Mouse (Mus musculus) intestine, postnatal 0 days (tissue): Measurements from ENCODE around the gene Rhof. TPM values are rescaled to one million over a fixed set of nuclear protein-coding genes. Genes with fewer than 3 reads are reported as not detected.
A peak's percentile ranks its signal among the peaks of the same experiment; 100 is the strongest.

Experiments
- ATAC-seq: fragments of 200-750 bp; cut with Nextera tagmentation; 2 replicates; pipeline ENCODE4 v1.8.0; 2017; ENCODE audit warnings: mild to moderate bottlenecking, moderate TSS enrichment, moderate library complexity
- H3K27ac ChIP-seq: fragments of 300-500 bp; sonication (generic); 2 replicates; pipeline ENCODE4 v1.5.1; 2014; ENCODE audit warnings: mild to moderate bottlenecking, low read depth, low read length, moderate library complexity
- H3K27me3 ChIP-seq: fragments of 300-500 bp; sonication (generic); replicated peaks from 2 replicates; pipeline ENCODE4 v1.6.1; 2014; ENCODE audit warnings: low read length, mixed read lengths; ENCODE audit not compliant: control insufficient read depth, insufficient read depth
- H3K36me3 ChIP-seq: fragments of 300-500 bp; sonication (generic); 2 replicates; pipeline ENCODE4 v1.6.1; 2014; ENCODE audit warnings: mild to moderate bottlenecking, moderate library complexity; ENCODE audit not compliant: control insufficient read depth, insufficient read depth
- H3K4me1 ChIP-seq: fragments of 300-500 bp; sonication (generic); replicated peaks from 2 replicates; pipeline ENCODE4 v1.6.1; 2014; ENCODE audit warnings: antibody characterized with exemption, low read length, mixed read lengths; ENCODE audit not compliant: control insufficient read depth, insufficient read depth
- H3K4me2 ChIP-seq: fragments of 300-500 bp; sonication (generic); replicated peaks from 2 replicates; pipeline ENCODE4 v1.6.1; 2014; ENCODE audit warnings: low read depth, mild to moderate bottlenecking, moderate library complexity
- H3K4me3 ChIP-seq: fragments of 300-500 bp; sonication (generic); 2 replicates; pipeline ENCODE4 v1.5.1; 2014; ENCODE audit warnings: low read depth, low read length
- H3K9ac ChIP-seq: fragments of 300-500 bp; sonication (generic); 2 replicates; pipeline ENCODE4 v1.6.1; 2014; ENCODE audit warnings: mild to moderate bottlenecking, low read depth, low read length
- H3K9me3 ChIP-seq: fragments of 300-500 bp; sonication (generic); 2 replicates; pipeline ENCODE4 v1.6.1; 2016; ENCODE audit warnings: mixed run types; ENCODE audit not compliant: control insufficient read depth
- CTCF ChIP-seq: sonication (generic); IDR thresholded peaks from 2 replicates; pipeline ENCODE4 v1.5.1; 2016; ENCODE audit warnings: low read depth, mild to moderate bottlenecking, control low read depth, antibody characterized with exemption, moderate library complexity
- WGBS: fragments of 180-500 bp; shearing (Covaris S2); extraction: QIAGEN DNeasy Blood & Tissue Kit; methylation state at CpG from one replicate; pipeline ENCODE4 v1.1.7; 2014; 5-methylcytosine and 5-hydroxymethylcytosine counted together
- polyA plus RNA-seq: library from polyadenylated mRNA; unstranded; fragments of >200 nt; fragmentation: Nextera tagmentation; extraction: Ambion mirVana; gene quantifications from 2 replicates; pipeline ENCODE4 v1.2.1, GENCODE M21; 2015

The Rhof gene
- polyA plus RNA-seq, 1 experiment from 2014 or later, result 17.0 TPM

GRCm38 (mm10) chr5:123117773-123118172, 14.7 kb downstream of the Rhof start:
- peaks cover 3% of the 10 kb centered on the region; the same call in 1 of the 2 replicates for H3K36me3 ChIP-seq
- no peak overlapping the region for H3K27ac ChIP-seq
- no peak for TF ChIP-seq CTCF
- H3K9ac ChIP-seq, result no peak overlapping the region
- no peak for ATAC-seq
- no peaks in the 10 kb centered on the region for H3K4me1 ChIP-seq
- WGBS, result 83% methylated on average over 8 of the region's 8 CpGs
- H3K4me2 ChIP-seq, result no peak overlapping the region
- H3K4me3 ChIP-seq, result no peak overlapping the region
- no peaks in the 10 kb centered on the region for H3K27me3 ChIP-seq
- no peaks in the 10 kb centered on the region for H3K9me3 ChIP-seq

DNA sequence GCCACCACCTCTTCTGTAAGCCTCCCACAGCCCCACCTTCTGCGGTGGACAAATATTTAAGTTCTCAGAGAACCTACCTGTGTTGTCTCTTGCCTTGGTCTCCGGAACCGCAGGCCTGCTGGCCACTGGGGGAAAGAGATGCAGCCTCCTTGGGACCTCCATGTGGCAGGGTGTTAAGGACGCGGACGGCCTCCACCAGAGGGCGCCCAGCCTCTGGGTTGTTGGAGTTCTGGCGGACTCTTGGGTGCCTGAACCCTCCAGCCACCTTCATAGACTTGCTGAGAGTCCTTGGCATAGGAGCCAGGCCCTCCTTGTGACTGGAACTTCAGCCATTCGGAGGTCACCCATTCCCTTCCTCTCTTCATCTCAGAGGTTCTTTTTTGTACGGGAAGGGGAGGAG, 15.2 kb downstream of the Rhof start:
- Histone ChIP-seq H3K27me3 (no peaks in the 10 kb centered on the region), H3K9me3 (no peaks in the 10 kb centered on the region), H3K4me2 (no peak overlapping the region), H3K4me1 (no peaks in the 10 kb centered on the region), H3K36me3 (peaks cover 3% of the 10 kb centered on the region; the same call in 1 of the 2 replicates), H3K27ac (no peak overlapping the region), H3K4me3 (no peak overlapping the region), H3K9ac (no peak overlapping the region)
- 17% methylated on average over 10 of the region's 10 CpGs for WGBS
- TF ChIP-seq CTCF, result peak; percentile 94
- ATAC-seq, result peak; percentile 50; the same call in 1 of the 2 replicates

DNA sequence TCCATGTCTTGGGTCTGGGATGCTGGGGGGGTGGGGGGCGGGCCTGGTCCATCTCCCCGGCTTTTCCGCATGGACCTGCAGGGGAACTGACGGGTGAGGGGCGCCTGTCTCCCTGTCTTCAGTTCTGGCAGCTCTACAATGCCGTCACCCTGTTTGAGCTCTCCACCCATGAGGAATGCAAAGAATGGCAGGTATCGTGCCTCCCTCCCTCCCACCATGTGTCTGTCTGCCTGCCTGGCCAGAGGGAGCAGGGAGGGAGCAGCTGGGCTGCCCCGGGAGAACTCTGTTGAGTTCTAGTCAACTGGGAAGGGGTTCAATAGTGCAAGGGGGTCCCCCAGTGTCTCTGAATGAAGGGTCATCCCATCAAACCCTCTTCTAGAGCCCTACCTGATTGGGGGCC, 16.4 kb downstream of the Rhof start:
- Histone ChIP-seq H3K9ac (no peak overlapping the region), H3K27ac (no peak overlapping the region), H3K4me2 (no peak overlapping the region), H3K27me3 (no peaks in the 10 kb centered on the region), H3K36me3 (peaks cover 3% of the 10 kb centered on the region; the same call in 1 of the 2 replicates), H3K4me1 (no peaks in the 10 kb centered on the region), H3K9me3 (no peaks in the 10 kb centered on the region), H3K4me3 (no peak overlapping the region)
- no peak for ATAC-seq
- TF ChIP-seq CTCF, result no peak
- WGBS, result 69% methylated on average over 8 of the region's 8 CpGs

DNA sequence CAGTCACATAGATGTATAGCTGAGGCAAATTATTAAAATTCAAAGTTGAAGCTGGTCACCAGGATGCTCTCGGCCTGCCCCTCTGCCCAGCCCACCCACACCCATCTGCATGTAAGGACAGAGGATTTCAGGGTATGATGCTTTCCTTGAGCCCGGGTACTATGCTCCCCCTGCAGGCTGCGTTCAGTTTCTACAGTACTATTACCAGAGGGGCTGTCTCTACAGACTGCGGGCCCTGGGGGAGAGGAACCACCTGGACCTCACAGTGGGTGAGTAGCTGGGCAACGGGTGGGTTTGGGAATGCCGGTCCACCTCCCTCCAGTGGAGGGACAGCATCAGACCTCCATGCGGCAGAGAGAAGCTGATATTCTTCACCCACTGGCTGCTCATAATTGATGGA, 17.6 kb downstream of the Rhof start:
- H3K4me2 ChIP-seq, result no peak overlapping the region
- no peak overlapping the region for H3K9ac ChIP-seq
- H3K27me3 ChIP-seq, result no peaks in the 10 kb centered on the region
- H3K27ac ChIP-seq, result no peak overlapping the region
- TF ChIP-seq CTCF, result peak; percentile 70
- H3K4me3 ChIP-seq, result no peak overlapping the region
- ATAC-seq, result no peak
- WGBS, result 37% methylated on average over 7 of the region's 7 CpGs
- H3K4me1 ChIP-seq, result no peaks in the 10 kb centered on the region
- no peaks in the 10 kb centered on the region for H3K9me3 ChIP-seq
- peaks cover 3% of the 10 kb centered on the region; the same call in 1 of the 2 replicates for H3K36me3 ChIP-seq

DNA sequence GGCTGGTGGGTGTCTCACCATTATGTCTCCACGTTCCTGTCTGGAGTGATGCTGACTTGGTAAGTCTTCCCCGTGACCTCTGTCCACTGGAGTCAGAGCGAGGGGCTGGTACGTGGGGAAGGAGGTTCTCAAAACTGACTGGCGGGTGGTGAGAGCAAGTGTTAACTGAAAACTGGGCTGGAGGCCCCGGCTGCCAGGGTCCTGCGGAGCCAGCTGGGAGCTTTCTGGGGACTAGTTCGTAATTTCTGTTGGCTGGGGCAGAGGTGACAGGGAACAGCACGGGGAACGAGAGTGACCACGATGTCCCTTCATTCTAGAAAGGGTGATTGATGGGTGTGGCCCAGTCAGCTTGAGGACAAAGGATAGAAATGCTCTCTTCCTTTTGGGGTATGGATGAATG, 18.4 kb downstream of the Rhof start:
- no peak overlapping the region for H3K27ac ChIP-seq
- no peaks in the 10 kb centered on the region for H3K4me1 ChIP-seq
- no peak for TF ChIP-seq CTCF
- H3K4me3 ChIP-seq, result no peak overlapping the region
- peaks cover 3% of the 10 kb centered on the region; the same call in 1 of the 2 replicates for H3K36me3 ChIP-seq
- ATAC-seq, result no peak
- H3K27me3 ChIP-seq, result no peaks in the 10 kb centered on the region
- H3K9ac ChIP-seq, result no peak overlapping the region
- H3K4me2 ChIP-seq, result no peak overlapping the region
- WGBS, result 68% methylated on average over 11 of the region's 11 CpGs
- H3K9me3 ChIP-seq, result no peaks in the 10 kb centered on the region

DNA sequence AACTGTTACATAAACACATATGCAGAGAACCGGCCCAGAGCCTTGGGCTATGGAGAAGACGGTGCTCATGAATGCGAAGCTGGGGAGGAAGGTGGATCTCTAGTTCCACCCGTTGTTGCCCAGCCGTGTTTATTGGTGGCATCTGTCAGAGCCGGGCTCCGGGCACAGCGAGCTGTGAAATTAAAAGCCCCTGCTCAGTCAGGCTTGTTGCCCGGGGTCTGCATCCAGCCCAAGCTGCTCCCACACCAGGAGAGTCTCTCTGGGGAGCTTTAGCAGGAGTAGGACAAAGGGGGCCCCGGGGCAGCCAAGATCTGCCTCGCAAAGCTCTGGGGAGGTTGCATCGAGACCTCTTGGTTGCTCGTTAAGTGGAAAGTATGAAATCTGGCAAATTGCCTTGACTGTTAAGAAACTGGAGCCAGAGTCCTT, 22.2 kb downstream of the Rhof start:
- Histone ChIP-seq H3K4me1 (no peaks in the 10 kb centered on the region), H3K27ac (no peak overlapping the region), H3K27me3 (no peaks in the 10 kb centered on the region), H3K36me3 (no peaks in the 10 kb centered on the region), H3K9me3 (no peaks in the 10 kb centered on the region), H3K4me3 (no peak overlapping the region), H3K9ac (no peak overlapping the region), H3K4me2 (no peak overlapping the region)
- 69% methylated on average over 13 of the region's 13 CpGs for WGBS
- no peak for ATAC-seq
- TF ChIP-seq CTCF, result no peak
